Mouse (Mus musculus): Measurements from ENCODE around the gene Gpr18. TPM values are rescaled to one million over a fixed set of nuclear protein-coding genes. Genes with fewer than 3 reads are reported as not detected.

Gpr18 gene
- polyA plus RNA-seq, 1 experiment from 2014 or later = 0.15 TPM

DNA sequence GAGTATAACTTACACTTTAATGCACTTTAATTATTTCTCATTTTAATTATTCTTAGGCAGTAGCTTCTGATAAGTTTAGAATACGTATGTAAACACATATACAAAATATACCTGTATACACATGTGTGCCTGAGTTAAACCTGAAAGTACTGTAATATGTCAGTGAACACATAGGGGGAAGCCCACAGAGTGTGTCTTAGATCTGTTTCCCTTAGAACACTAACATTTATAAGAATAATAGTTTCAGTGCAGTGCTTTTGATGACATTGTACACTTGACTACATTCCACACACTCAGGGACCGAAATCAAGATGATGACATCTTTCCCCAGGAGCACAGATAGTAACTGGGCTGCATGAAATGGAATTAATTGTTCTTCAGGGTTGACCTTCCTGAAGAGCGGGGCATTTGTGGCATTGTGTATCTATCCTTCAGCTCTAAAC lies 44.0 kb upstream of the Gpr18 start:
- Histone ChIP-seq H3K9me3 (ENCODE audit: control insufficient read depth, low read length) (no peaks in the 10 kb centered on the region), H3K9ac (ENCODE audit: low read length) (no peak overlapping the region), H3K27me3 (ENCODE audit: control insufficient read depth, insufficient read depth, low read length) (no peaks in the 10 kb centered on the region), H3K36me3 (ENCODE audit: control insufficient read depth, insufficient read depth, low read length) (no peaks in the 10 kb centered on the region), H3K4me2 (no peak overlapping the region), H3K4me3 (ENCODE audit: low read depth, low read length) (no peak overlapping the region), H3K27ac (ENCODE audit: low read depth, low read length) (no peak overlapping the region), H3K4me1 (ENCODE audit: control insufficient read depth, insufficient read depth, low read length) (no peaks in the 10 kb centered on the region)
- ATAC-seq (ENCODE audit: low FRiP score) (no peak), DNase-seq (ENCODE audit: low spot score, missing footprints) (no peak)
- WGBS = 97% methylated on average over 3 of the region's 3 CpGs

DNA sequence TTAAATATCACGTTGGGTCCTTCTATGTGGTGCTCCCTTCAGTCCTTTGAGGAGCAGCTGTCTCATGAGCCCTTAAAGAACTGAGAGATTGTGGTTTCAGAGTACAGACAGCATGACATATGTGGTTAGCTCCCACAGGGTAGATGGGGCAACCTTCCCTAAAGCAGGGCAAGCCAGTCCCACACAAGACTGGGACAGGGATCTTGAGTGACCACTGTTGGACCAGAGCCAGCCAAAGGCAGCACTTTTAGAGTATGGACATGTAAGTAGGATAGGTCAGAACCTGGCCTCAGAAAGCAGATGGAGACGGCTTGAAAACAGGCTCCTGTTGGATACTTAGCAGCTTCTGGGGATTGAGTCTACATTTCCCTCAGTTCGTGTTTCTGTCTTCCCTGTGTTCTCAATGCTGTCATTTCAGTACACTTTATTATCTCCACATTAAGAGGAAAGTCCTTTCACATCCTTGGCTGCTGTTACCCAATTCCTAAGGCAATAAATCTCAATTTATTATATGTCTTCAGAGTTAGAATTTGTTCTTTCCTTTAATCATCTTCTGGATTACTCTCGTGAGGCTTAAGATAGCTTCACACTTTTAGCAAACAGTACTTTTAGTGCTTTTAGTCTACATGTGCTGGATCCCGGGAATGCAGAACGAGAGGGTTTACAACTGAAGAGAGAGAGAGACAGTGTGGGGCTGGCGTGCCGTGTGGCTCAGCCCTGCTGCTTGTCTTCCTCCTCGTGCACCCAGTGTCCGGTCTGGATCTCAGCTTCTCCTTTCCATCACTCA lies 43.4 kb upstream of the Gpr18 start:
- Histone ChIP-seq H3K9me3 (ENCODE audit: control insufficient read depth, low read length) (no peaks in the 10 kb centered on the region), H3K36me3 (ENCODE audit: control insufficient read depth, insufficient read depth, low read length) (no peaks in the 10 kb centered on the region), H3K27ac (ENCODE audit: low read depth, low read length) (no peak overlapping the region), H3K4me1 (ENCODE audit: control insufficient read depth, insufficient read depth, low read length) (no peaks in the 10 kb centered on the region), H3K9ac (ENCODE audit: low read length) (no peak overlapping the region), H3K27me3 (ENCODE audit: control insufficient read depth, insufficient read depth, low read length) (no peaks in the 10 kb centered on the region), H3K4me3 (ENCODE audit: low read depth, low read length) (no peak overlapping the region), H3K4me2 (no peak overlapping the region)
- 88% methylated on average over 10 of the region's 10 CpGs for WGBS
- ATAC-seq (ENCODE audit: low FRiP score) = no peak
- DNase-seq (ENCODE audit: low spot score, missing footprints) = no peak

DNA sequence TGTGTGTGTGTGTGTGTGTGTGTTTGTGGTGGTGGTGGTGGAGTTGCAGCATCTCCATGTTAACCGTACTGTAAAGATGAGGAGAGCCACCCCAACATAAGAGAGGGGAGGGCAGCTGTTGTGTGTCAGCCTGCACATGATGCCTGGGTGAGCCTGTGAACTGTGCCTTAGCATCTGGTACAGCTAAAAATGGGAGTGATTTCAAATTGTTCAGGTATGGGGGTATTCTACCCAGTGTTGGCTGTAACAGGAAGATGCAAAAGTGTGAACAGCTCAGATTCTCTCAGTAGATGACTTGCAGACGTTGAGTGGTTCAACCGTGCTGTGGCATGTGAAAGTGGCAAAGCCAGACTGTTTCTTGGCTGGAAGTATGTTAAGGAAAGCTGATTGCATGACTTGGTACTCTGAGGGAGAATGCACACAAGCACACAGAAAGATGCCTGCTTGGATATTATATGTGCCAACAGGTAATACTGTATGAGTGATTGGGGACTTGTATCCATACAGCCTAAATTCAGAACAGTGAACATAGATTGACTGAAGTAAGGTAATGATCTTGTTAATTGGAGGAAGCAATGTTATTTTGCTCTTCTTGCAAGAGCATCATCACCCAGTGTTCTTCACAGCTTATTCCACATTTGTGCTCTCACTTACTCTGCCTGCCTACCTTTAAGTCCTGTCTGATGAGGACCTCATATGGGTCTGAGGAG lies 42.6 kb upstream of the Gpr18 start:
- H3K4me3 ChIP-seq (ENCODE audit: low read depth, low read length) = no peak overlapping the region
- no peaks in the 10 kb centered on the region for H3K36me3 ChIP-seq (ENCODE audit: control insufficient read depth, insufficient read depth, low read length)
- H3K27me3 ChIP-seq (ENCODE audit: control insufficient read depth, insufficient read depth, low read length) = no peaks in the 10 kb centered on the region
- ATAC-seq (ENCODE audit: low FRiP score) (no peak), DNase-seq (ENCODE audit: low spot score, missing footprints) (no peak)
- H3K9me3 ChIP-seq (ENCODE audit: control insufficient read depth, low read length) = no peaks in the 10 kb centered on the region
- H3K4me2 ChIP-seq = no peak overlapping the region
- H3K4me1 ChIP-seq (ENCODE audit: control insufficient read depth, insufficient read depth, low read length) = no peaks in the 10 kb centered on the region
- H3K27ac ChIP-seq (ENCODE audit: low read depth, low read length) = no peak overlapping the region
- H3K9ac ChIP-seq (ENCODE audit: low read length) = no peak overlapping the region
- WGBS = 95% methylated on average over 3 of the region's 3 CpGs

DNA sequence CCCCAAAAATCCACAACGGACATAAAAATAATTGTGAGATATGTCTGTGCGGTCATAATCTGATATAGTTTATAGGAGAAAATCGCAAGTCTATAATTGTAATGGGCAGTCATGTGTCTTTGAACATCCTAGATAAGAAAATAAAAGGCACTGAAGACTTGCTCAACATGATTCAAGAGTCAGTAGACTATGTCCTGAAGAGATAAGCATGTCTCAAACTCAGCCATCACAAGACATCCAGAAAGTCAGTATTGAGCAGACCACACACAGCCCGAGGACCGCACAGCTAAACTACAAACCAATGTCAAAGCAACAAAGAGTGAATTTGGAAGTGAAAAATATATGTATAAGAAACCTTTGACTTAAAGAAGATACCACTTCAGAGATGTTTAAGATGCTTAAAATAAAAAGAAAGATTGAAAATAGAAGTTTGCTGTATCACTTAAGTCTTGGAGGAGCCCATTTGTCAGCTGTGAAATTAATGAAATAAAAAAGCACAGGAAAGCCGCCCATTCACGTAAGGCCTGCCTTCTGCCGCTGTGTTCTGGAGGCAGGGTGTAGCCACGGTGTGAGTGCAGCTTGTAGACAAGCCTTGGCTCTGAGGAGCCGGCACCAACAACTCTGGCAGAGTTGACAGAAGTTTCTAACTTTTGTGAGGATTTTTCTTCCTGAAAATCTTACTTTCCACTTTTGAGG lies 41.7 kb upstream of the Gpr18 start:
- Histone ChIP-seq H3K36me3 (ENCODE audit: control insufficient read depth, insufficient read depth, low read length) (no peaks in the 10 kb centered on the region), H3K4me1 (ENCODE audit: control insufficient read depth, insufficient read depth, low read length) (no peaks in the 10 kb centered on the region), H3K4me3 (ENCODE audit: low read depth, low read length) (no peak overlapping the region), H3K9me3 (ENCODE audit: control insufficient read depth, low read length) (no peaks in the 10 kb centered on the region), H3K27ac (ENCODE audit: low read depth, low read length) (no peak overlapping the region), H3K4me2 (no peak overlapping the region), H3K9ac (ENCODE audit: low read length) (no peak overlapping the region), H3K27me3 (ENCODE audit: control insufficient read depth, insufficient read depth, low read length) (no peaks in the 10 kb centered on the region)
- DNase-seq (ENCODE audit: low spot score, missing footprints) = no peak
- ATAC-seq (ENCODE audit: low FRiP score) = no peak
- WGBS = 97% methylated on average over 10 of the region's 10 CpGs

DNA sequence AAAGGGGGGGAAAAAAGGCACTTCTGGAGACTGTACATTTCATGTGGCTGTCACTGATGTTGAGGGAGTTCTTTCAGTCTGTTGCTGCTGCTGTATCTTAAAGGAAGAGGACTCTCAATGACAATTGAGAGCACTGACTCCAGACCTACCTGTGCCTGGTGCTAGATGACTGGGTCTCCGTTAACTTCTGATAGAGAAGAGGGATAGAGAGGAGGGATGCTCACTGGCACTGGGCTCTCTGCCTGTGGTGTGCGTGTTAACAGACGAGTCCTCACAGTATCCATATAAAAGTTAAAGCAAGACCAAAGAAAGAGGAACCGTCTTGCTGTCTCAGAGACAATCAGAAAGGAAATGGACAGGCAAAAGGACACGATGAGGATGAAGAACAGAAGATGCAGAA lies 40.7 kb upstream of the Gpr18 start:
- Histone ChIP-seq H3K36me3 (ENCODE audit: control insufficient read depth, insufficient read depth, low read length) (no peaks in the 10 kb centered on the region), H3K9ac (ENCODE audit: low read length) (no peak overlapping the region), H3K4me2 (no peak overlapping the region), H3K27ac (ENCODE audit: low read depth, low read length) (no peak overlapping the region), H3K4me3 (ENCODE audit: low read depth, low read length) (no peak overlapping the region), H3K27me3 (ENCODE audit: control insufficient read depth, insufficient read depth, low read length) (no peaks in the 10 kb centered on the region), H3K4me1 (ENCODE audit: control insufficient read depth, insufficient read depth, low read length) (no peaks in the 10 kb centered on the region), H3K9me3 (ENCODE audit: control insufficient read depth, low read length) (no peaks in the 10 kb centered on the region)
- WGBS = 93% methylated on average over 5 of the region's 5 CpGs
- ATAC-seq (ENCODE audit: low FRiP score) = no peak
- DNase-seq (ENCODE audit: low spot score, missing footprints) = no peak

DNA sequence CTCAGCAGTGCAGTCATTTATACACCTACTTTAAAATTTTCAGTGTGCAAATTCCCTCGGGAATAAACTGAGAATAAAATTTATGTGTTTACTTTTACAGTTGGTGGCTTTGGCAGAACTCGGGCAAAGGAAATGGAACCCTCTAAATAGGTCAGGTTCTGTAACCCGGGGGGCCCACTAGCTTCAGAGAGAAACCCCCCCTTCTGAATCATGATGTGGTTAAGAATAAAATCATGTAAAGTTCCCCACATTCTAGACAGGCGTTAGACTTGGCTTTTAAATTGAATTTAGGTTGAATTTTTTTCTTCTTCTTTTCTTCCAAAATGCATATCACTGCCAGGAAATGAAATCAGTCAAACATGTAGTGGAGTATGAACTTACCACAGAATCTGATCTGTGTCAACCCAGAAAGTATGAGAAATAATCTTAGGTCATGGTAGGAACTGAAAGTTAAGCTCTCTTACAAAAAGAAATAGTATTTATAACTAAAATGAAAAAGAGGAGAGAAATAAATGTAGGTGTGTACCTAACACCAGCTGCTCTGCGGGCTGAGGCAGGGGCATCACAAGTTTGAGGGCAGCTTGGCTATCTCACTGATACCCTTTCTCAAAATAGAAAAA lies 39.7 kb upstream of the Gpr18 start:
- H3K4me3 ChIP-seq (ENCODE audit: low read depth, low read length) = no peak overlapping the region
- no peak for DNase-seq (ENCODE audit: low spot score, missing footprints)
- no peak overlapping the region for H3K4me2 ChIP-seq
- WGBS = 92% methylated on average over 5 of the region's 5 CpGs
- H3K9me3 ChIP-seq (ENCODE audit: control insufficient read depth, low read length) = no peaks in the 10 kb centered on the region
- H3K4me1 ChIP-seq (ENCODE audit: control insufficient read depth, insufficient read depth, low read length) = no peaks in the 10 kb centered on the region
- no peaks in the 10 kb centered on the region for H3K36me3 ChIP-seq (ENCODE audit: control insufficient read depth, insufficient read depth, low read length)
- no peaks in the 10 kb centered on the region for H3K27me3 ChIP-seq (ENCODE audit: control insufficient read depth, insufficient read depth, low read length)
- ATAC-seq (ENCODE audit: low FRiP score) = no peak
- H3K27ac ChIP-seq (ENCODE audit: low read depth, low read length) = no peak overlapping the region
- H3K9ac ChIP-seq (ENCODE audit: low read length) = no peak overlapping the region

DNA sequence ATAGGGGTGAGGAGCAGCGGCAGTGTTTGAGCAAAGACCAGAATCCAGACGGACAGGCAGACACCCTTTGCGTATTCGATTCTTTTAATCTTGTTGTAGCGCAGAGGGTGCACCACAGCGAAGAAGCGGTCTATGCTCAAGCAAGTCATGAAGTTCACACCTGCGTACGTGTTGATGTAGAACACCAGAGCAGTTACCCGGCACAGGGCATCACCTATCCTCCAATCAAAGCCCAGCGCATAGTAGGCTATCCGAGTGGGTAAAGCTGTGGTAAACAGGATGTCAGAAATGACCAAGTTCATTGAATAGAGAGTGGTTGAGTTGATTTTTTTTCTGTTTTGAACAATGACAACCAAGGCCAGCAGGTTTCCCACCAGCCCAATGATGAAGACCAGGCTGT lies 39.0 kb upstream of the Gpr18 start:
- Histone ChIP-seq H3K27me3 (ENCODE audit: control insufficient read depth, insufficient read depth, low read length) (no peaks in the 10 kb centered on the region), H3K9me3 (ENCODE audit: control insufficient read depth, low read length) (no peaks in the 10 kb centered on the region), H3K4me2 (no peak overlapping the region), H3K9ac (ENCODE audit: low read length) (no peak overlapping the region), H3K4me1 (ENCODE audit: control insufficient read depth, insufficient read depth, low read length) (no peaks in the 10 kb centered on the region), H3K4me3 (ENCODE audit: low read depth, low read length) (no peak overlapping the region), H3K36me3 (ENCODE audit: control insufficient read depth, insufficient read depth, low read length) (no peaks in the 10 kb centered on the region), H3K27ac (ENCODE audit: low read depth, low read length) (no peak overlapping the region)
- WGBS = 96% methylated on average over 12 of the region's 12 CpGs
- ATAC-seq (ENCODE audit: low FRiP score) (no peak), DNase-seq (ENCODE audit: low spot score, missing footprints) (no peak)

DNA sequence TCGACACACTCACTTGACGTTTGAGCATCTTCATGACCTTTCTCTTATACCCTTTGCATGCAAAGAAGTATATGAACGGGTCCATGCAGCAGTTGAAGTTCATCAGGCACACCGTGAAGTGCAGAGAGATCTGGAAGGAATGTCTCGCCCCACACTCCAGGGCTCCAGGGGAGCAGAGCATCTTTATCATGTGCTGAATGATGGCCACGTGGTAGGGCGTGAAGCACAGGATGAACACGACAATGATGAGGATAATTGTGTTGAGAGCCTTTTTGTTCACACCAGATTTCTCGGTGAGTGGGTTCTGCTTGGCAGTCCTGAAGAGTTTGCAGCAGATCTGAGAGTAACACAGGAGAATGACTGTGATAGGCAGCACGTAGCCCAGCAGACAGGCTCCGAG lies 38.5 kb upstream of the Gpr18 start:
- no peak overlapping the region for H3K9ac ChIP-seq (ENCODE audit: low read length)
- WGBS = 94% methylated on average over 11 of the region's 11 CpGs

DNA sequence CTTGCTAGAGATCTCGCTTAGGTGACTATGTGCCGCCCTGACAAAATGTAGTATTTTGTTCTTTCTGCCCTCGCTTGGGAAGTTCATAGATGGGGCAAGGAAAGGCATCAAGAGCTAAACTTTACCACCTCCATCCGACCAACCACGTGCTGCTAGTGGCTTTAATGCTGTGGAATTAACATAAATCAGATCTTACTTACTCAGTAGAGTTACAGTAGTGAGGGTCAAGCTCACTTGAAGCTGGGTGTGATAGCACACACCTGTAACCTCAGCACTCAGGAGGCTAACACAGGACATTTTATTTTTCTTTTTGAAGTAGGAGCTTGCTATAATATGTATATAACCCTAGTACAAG lies 36.4 kb upstream of the Gpr18 start:
- H3K4me1 ChIP-seq (ENCODE audit: control insufficient read depth, insufficient read depth, low read length) = no peaks in the 10 kb centered on the region
- no peaks in the 10 kb centered on the region for H3K36me3 ChIP-seq (ENCODE audit: control insufficient read depth, insufficient read depth, low read length)
- H3K27me3 ChIP-seq (ENCODE audit: control insufficient read depth, insufficient read depth, low read length) = no peaks in the 10 kb centered on the region
- no peak overlapping the region for H3K9ac ChIP-seq (ENCODE audit: low read length)
- no peak overlapping the region for H3K4me3 ChIP-seq (ENCODE audit: low read depth, low read length)
- ATAC-seq (ENCODE audit: low FRiP score) = no peak
- peak; percentile 21 for DNase-seq (ENCODE audit: low spot score, missing footprints)
- no peak overlapping the region for H3K27ac ChIP-seq (ENCODE audit: low read depth, low read length)
- H3K9me3 ChIP-seq (ENCODE audit: control insufficient read depth, low read length) = no peaks in the 10 kb centered on the region
- 89% methylated on average over 5 of the region's 5 CpGs for WGBS
- H3K4me2 ChIP-seq = no peak overlapping the region

More for the DNA sequence above, 38.5 kb upstream of the Gpr18 start:
- Histone ChIP-seq H3K27ac (ENCODE audit: low read depth, low read length) (no peak overlapping the region), H3K4me3 (ENCODE audit: low read depth, low read length) (no peak overlapping the region), H3K27me3 (ENCODE audit: control insufficient read depth, insufficient read depth, low read length) (no peaks in the 10 kb centered on the region), H3K4me1 (ENCODE audit: control insufficient read depth, insufficient read depth, low read length) (no peaks in the 10 kb centered on the region), H3K9me3 (ENCODE audit: control insufficient read depth, low read length) (no peaks in the 10 kb centered on the region), H3K36me3 (ENCODE audit: control insufficient read depth, insufficient read depth, low read length) (no peaks in the 10 kb centered on the region), H3K4me2 (no peak overlapping the region)
- DNase-seq (ENCODE audit: low spot score, missing footprints) (no peak), ATAC-seq (ENCODE audit: low FRiP score) (no peak)
